Mouse (Mus musculus): ENCODE data around the gene Atg13.

Gene Atg13

GRCm38 (mm10) chr2:91649152-91649551, 61.2 kb downstream of the Atg13 start:
- in situ Hi-C loops (cut with MboI) = no loop called here

DNA sequence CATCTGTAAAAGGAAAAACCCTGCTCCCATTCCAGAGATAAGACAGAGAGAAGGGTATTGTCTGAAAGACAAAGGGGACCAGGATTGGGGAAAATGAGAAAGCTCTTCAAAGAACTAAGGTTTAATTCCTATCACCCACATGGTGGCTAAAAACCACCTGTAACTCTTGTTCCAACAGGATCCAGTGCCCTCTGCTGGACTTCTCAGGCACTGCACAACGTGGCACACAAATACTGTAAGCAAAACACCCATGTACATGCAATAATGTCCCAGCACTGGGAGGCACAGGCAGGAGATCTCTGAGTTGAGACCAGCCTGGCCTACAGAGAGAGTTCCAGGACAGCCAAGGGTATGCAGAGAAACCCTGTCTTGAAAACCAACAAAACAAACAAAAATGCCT, 63.6 kb downstream of the Atg13 start:
- in situ Hi-C loops (cut with MboI) = no loop called here

- in situ Hi-C loops (cut with MboI) = no loop called here
These were observed 64.6 kb downstream of the Atg13 start for GRCm38 (mm10) chr2:91645811-91646210.

DNA sequence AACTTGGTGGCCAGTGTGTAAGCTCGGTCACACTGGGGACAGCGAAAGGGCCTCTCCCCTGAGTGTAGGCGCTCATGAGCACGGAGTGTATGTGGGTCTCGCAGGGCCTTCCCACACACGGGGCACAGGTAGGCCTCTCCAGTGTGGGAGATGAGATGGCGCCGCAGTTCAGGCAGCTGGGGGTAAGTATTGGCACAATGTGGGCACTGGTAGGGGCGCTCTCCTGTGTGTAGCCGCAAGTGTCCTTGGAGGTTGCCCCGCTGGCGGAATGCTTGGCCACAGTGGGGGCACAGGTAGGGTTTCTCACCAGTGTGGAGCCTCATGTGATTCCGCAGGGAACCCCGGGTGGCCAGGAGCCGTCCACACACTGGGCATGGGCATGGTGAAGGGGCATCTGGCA, 65.0 kb downstream of the Atg13 start:
- in situ Hi-C loops (cut with MboI) = no loop called here

DNA sequence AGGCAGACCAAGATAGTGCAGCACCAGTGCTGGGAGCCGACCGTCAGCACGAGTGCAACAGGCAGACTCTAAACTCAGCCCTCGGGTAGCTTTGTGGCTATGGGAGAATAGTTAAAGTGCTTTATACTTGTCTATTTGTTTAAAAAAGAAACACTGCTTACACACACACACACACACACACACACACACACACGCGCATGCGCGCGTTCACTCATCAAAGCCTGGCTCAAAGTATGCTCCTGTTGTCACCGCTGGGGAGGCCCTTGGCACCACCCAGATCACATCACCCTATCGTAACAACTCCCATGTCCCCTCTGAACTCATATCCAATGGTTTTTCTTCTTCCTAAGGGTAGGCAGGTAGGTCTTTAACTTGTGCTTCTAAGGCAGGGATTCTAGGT, 66.4 kb downstream of the Atg13 start:
- in situ Hi-C loops (cut with MboI) = no loop called here

- in situ Hi-C loops (cut with MboI) = no loop called here
These were observed 67.5 kb downstream of the Atg13 start for GRCm38 (mm10) chr2:91642825-91643415.

- in situ Hi-C loops (cut with MboI) = no loop called here
These were observed 71.4 kb downstream of the Atg13 start for GRCm38 (mm10) chr2:91638931-91639330.

DNA sequence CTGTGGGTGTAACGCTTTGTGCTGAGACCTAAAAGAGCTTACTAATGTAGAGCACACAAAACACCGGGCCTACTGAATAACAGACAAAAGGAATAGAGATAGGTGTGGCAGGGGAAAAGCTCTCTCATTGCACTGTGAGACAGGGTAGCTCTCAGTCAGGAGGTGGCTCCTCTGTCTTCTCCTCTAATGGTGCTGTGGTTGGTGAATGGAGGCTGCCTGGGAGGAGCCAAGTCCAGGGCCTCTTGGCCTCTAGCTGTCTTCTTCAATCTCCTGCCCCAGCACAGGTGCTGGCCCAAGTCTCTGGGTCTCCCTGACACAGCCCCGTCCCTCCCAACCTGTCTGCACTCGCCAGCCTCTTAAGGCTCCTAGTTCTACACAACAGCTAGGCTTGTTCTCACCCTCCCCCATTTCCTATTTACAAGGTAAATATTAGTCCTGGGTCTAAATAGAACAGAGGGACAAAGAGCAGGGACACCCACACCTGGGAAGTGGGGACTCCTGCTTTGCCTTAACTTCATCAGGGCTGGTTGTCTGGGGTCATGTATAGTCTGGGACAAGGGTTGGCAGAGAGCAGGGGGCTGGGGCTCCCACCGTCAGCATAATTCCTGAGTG, 73.5 kb downstream of the Atg13 start:
- in situ Hi-C loops (cut with MboI) = no loop called here

GRCm38 (mm10) chr2:91636229-91636628, 74.1 kb downstream of the Atg13 start, which contains the start of gene F2:
Gene F2 (minus strand): TSS chr2:91636414.
- in situ Hi-C loops (cut with MboI) = no loop called here

DNA sequence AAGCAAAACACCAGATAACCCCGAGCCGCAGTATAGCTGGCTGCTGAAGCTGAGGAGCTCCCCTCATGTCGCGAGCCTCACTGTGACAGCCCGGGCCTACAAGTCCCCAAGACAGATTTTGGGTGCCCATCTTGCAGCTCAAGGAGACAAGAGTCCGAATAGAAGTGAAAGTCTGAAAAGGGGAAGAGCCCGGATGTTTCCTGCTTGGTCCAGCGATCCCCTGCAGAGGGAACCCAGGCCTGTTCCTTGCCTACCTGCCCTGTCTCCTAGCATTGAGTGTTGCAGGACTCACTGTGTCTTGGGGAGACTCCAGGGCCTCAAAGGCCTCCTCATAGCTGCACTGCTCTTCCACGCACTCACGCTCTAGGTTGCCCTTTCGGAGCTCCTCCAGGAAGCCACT, 74.9 kb downstream of the Atg13 start:
- in situ Hi-C loops (cut with MboI) = no loop called here

- in situ Hi-C loops (cut with MboI) = no loop called here
These were observed 75.5 kb downstream of the Atg13 start for GRCm38 (mm10) chr2:91634841-91635240.

GRCm38 (mm10) chr2:91633334-91633977, 76.9 kb downstream of the Atg13 start:
- in situ Hi-C loops (cut with MboI) = no loop called here

DNA sequence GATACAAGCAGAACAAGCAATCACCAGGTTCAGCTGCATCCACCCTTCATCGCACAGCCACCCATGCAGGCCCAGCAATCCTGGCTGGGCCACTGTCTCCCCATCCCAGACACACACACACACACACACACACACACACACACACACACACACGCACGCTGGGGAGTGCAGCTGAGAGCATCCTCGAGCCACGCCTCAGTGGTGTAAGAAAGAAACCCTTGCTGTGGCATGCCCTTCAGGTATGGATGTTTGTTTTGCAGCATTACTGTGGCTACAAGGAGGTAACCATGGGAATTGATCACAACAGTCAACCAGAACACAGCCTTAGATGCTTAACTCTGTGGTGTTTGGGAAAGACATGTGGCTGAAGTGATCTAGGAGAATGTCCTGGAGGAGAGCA, 78.1 kb downstream of the Atg13 start:
- in situ Hi-C loops (cut with MboI) = no loop called here

GRCm38 (mm10) chr2:91631826-91632225, 78.5 kb downstream of the Atg13 start:
- in situ Hi-C loops (cut with MboI) = no loop called here

DNA sequence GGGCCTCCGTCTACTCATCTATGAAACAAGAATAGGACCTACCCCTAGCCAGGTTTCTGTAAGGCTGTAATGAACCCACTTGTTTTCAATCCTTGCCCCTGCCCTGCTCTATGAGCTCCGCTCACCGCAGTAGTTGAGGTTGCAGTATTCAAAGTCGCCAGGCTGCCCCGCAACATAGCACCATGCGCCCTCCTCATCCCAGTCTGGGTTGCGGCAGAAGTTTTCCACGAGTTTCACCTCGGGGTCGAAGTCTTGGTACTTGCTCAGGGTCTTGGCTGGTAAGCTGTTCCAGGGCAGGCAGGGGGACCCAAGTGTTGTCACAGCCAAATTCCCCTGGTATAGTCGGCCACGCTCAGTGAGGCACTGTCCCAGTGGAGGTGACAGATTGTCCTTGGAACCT, 80.0 kb downstream of the Atg13 start:
- in situ Hi-C loops (cut with MboI) = no loop called here

- in situ Hi-C loops (cut with MboI) = no loop called here
These were observed 80.7 kb downstream of the Atg13 start for GRCm38 (mm10) chr2:91629682-91630081.

GRCm38 (mm10) chr2:91628171-91628570, 82.2 kb downstream of the Atg13 start:
- in situ Hi-C loops (cut with MboI) = no loop called here

GRCm38 (mm10) chr2:91627486-91627885, 82.9 kb downstream of the Atg13 start:
- in situ Hi-C loops (cut with MboI) = no loop called here
